Mouse (Mus musculus): Measurements from ENCODE around the gene Ltbp1. TPM values are rescaled to one million over a fixed set of nuclear protein-coding genes. Genes with fewer than 3 reads are reported as not detected.
A peak's percentile ranks its signal among the peaks of the same experiment; 100 is the strongest.

The Ltbp1 gene
- polyA plus RNA-seq, 1 experiment from 2014 or later = 14.2 TPM

- Histone ChIP-seq H3K27me3 (replicated peaks; ENCODE audit: control insufficient read depth, insufficient read depth, low read length) (no peaks in the 10 kb centered on the region), H3K4me1 (replicated peaks; ENCODE audit: control insufficient read depth, insufficient read depth, low read length) (no peaks in the 10 kb centered on the region), H3K9ac (ENCODE audit: low read depth, low read length) (no peak overlapping the region), H3K4me3 (ENCODE audit: low read depth, low read length) (no peak overlapping the region), H3K4me2 (no peak overlapping the region), H3K27ac (ENCODE audit: low read depth, low read length) (no peak overlapping the region), H3K36me3 (ENCODE audit: control insufficient read depth, insufficient read depth, low read length) (peaks cover 2% of the 10 kb centered on the region; the same call in 1 of the 2 replicates), H3K9me3 (ENCODE audit: control insufficient read depth, low read length) (no peaks in the 10 kb centered on the region; the same call in 1 of the 2 replicates)
- ATAC-seq (replicated peaks; ENCODE audit: low FRiP score) (no peak), DNase-seq (ENCODE audit: low spot score) (no peak)
- 94% methylated on average over 18 of the region's 18 CpGs for WGBS
Observed at GRCm38 (mm10) chr17:75367486-75368155, 362.3 kb downstream of the Ltbp1 start.

GRCm38 (mm10) chr17:75368580-75368979 is 363.2 kb downstream of the Ltbp1 start:
- Histone ChIP-seq H3K36me3 (ENCODE audit: control insufficient read depth, insufficient read depth, low read length) (peaks cover 2% of the 10 kb centered on the region; the same call in 1 of the 2 replicates), H3K27me3 (replicated peaks; ENCODE audit: control insufficient read depth, insufficient read depth, low read length) (no peaks in the 10 kb centered on the region), H3K4me3 (ENCODE audit: low read depth, low read length) (no peak overlapping the region), H3K9me3 (ENCODE audit: control insufficient read depth, low read length) (no peaks in the 10 kb centered on the region; the same call in 1 of the 2 replicates), H3K27ac (ENCODE audit: low read depth, low read length) (no peak overlapping the region), H3K4me1 (replicated peaks; ENCODE audit: control insufficient read depth, insufficient read depth, low read length) (no peaks in the 10 kb centered on the region), H3K4me2 (no peak overlapping the region), H3K9ac (ENCODE audit: low read depth, low read length) (no peak overlapping the region)
- ATAC-seq (replicated peaks; ENCODE audit: low FRiP score) (no peak), DNase-seq (ENCODE audit: low spot score) (no peak)
- WGBS = 75% methylated on average over 5 of the region's 5 CpGs

- H3K9me3 ChIP-seq (ENCODE audit: control insufficient read depth, low read length) = no peaks in the 10 kb centered on the region; the same call in 1 of the 2 replicates
- no peak overlapping the region for H3K9ac ChIP-seq (ENCODE audit: low read depth, low read length)
- no peak overlapping the region for H3K27ac ChIP-seq (ENCODE audit: low read depth, low read length)
- no peaks in the 10 kb centered on the region for H3K27me3 ChIP-seq (replicated peaks; ENCODE audit: control insufficient read depth, insufficient read depth, low read length)
- DNase-seq (ENCODE audit: low spot score) (no peak), ATAC-seq (replicated peaks; ENCODE audit: low FRiP score) (no peak)
- 50% methylated on average over 7 of the region's 7 CpGs for WGBS
- 0 out of 2 replicates have a peak, but pooled peaks cover 2% of the 10 kb centered on the region for H3K36me3 ChIP-seq (ENCODE audit: control insufficient read depth, insufficient read depth, low read length)
- H3K4me2 ChIP-seq = no peak overlapping the region
- H3K4me3 ChIP-seq (ENCODE audit: low read depth, low read length) = no peak overlapping the region
- no peaks in the 10 kb centered on the region for H3K4me1 ChIP-seq (replicated peaks; ENCODE audit: control insufficient read depth, insufficient read depth, low read length)
Observed at GRCm38 (mm10) chr17:75369351-75369750, 364.0 kb downstream of the Ltbp1 start.

- Histone ChIP-seq H3K9me3 (ENCODE audit: control insufficient read depth, low read length) (no peaks in the 10 kb centered on the region; the same call in 1 of the 2 replicates), H3K27me3 (replicated peaks; ENCODE audit: control insufficient read depth, insufficient read depth, low read length) (no peaks in the 10 kb centered on the region), H3K4me1 (replicated peaks; ENCODE audit: control insufficient read depth, insufficient read depth, low read length) (no peaks in the 10 kb centered on the region), H3K4me2 (no peak overlapping the region), H3K36me3 (ENCODE audit: control insufficient read depth, insufficient read depth, low read length) (0 out of 2 replicates have a peak, but pooled peaks cover 2% of the 10 kb centered on the region), H3K4me3 (ENCODE audit: low read depth, low read length) (no peak overlapping the region), H3K9ac (ENCODE audit: low read depth, low read length) (no peak overlapping the region), H3K27ac (ENCODE audit: low read depth, low read length) (no peak overlapping the region)
- WGBS = 83% methylated on average over 4 of the region's 4 CpGs
- ATAC-seq (replicated peaks; ENCODE audit: low FRiP score) (no peak), DNase-seq (ENCODE audit: low spot score) (no peak)
Observed at GRCm38 (mm10) chr17:75370120-75370519, 364.8 kb downstream of the Ltbp1 start.

- no peak for ATAC-seq (replicated peaks; ENCODE audit: low FRiP score)
- WGBS = 87% methylated on average over 11 of the region's 11 CpGs
- Histone ChIP-seq H3K4me1 (replicated peaks; ENCODE audit: control insufficient read depth, insufficient read depth, low read length) (no peaks in the 10 kb centered on the region), H3K36me3 (ENCODE audit: control insufficient read depth, insufficient read depth, low read length) (no peaks in the 10 kb centered on the region), H3K27ac (ENCODE audit: low read depth, low read length) (no peak overlapping the region), H3K27me3 (replicated peaks; ENCODE audit: control insufficient read depth, insufficient read depth, low read length) (no peaks in the 10 kb centered on the region), H3K4me2 (no peak overlapping the region), H3K9ac (ENCODE audit: low read depth, low read length) (no peak overlapping the region), H3K9me3 (ENCODE audit: control insufficient read depth, low read length) (no peaks in the 10 kb centered on the region), H3K4me3 (ENCODE audit: low read depth, low read length) (no peak overlapping the region)
- DNase-seq (ENCODE audit: low spot score) = no peak
Observed at GRCm38 (mm10) chr17:75371650-75372049, 366.3 kb downstream of the Ltbp1 start.

- no peaks in the 10 kb centered on the region for H3K36me3 ChIP-seq (ENCODE audit: control insufficient read depth, insufficient read depth, low read length)
- no peak for ATAC-seq (replicated peaks; ENCODE audit: low FRiP score)
- H3K4me1 ChIP-seq (replicated peaks; ENCODE audit: control insufficient read depth, insufficient read depth, low read length) = no peaks in the 10 kb centered on the region
- H3K9me3 ChIP-seq (ENCODE audit: control insufficient read depth, low read length) = no peaks in the 10 kb centered on the region
- H3K4me3 ChIP-seq (ENCODE audit: low read depth, low read length) = no peak overlapping the region
- WGBS = 41% methylated on average over 3 of the region's 3 CpGs
- H3K4me2 ChIP-seq = no peak overlapping the region
- H3K9ac ChIP-seq (ENCODE audit: low read depth, low read length) = no peak overlapping the region
- no peaks in the 10 kb centered on the region for H3K27me3 ChIP-seq (replicated peaks; ENCODE audit: control insufficient read depth, insufficient read depth, low read length)
- DNase-seq (ENCODE audit: low spot score) = peak; percentile 37
- no peak overlapping the region for H3K27ac ChIP-seq (ENCODE audit: low read depth, low read length)
Observed at GRCm38 (mm10) chr17:75372371-75372770, 367.0 kb downstream of the Ltbp1 start.

GRCm38 (mm10) chr17:75374287-75375024 is 369.1 kb downstream of the Ltbp1 start:
- no peak overlapping the region for H3K27ac ChIP-seq (ENCODE audit: low read depth, low read length)
- H3K36me3 ChIP-seq (ENCODE audit: control insufficient read depth, insufficient read depth, low read length) = no peaks in the 10 kb centered on the region
- H3K4me2 ChIP-seq = no peak overlapping the region
- WGBS = 62% methylated on average over 5 of the region's 5 CpGs
- H3K9ac ChIP-seq (ENCODE audit: low read depth, low read length) = no peak overlapping the region
- H3K27me3 ChIP-seq (replicated peaks; ENCODE audit: control insufficient read depth, insufficient read depth, low read length) = no peaks in the 10 kb centered on the region
- no peak for ATAC-seq (replicated peaks; ENCODE audit: low FRiP score)
- H3K4me1 ChIP-seq (replicated peaks; ENCODE audit: control insufficient read depth, insufficient read depth, low read length) = no peaks in the 10 kb centered on the region
- DNase-seq (ENCODE audit: low spot score) = no peak
- no peaks in the 10 kb centered on the region for H3K9me3 ChIP-seq (ENCODE audit: control insufficient read depth, low read length)
- no peak overlapping the region for H3K4me3 ChIP-seq (ENCODE audit: low read depth, low read length)

- WGBS = 82% methylated on average over 9 of the region's 9 CpGs
- no peaks in the 10 kb centered on the region for H3K9me3 ChIP-seq (ENCODE audit: control insufficient read depth, low read length)
- no peaks in the 10 kb centered on the region for H3K36me3 ChIP-seq (ENCODE audit: control insufficient read depth, insufficient read depth, low read length)
- H3K4me3 ChIP-seq (ENCODE audit: low read depth, low read length) = no peak overlapping the region
- ATAC-seq (replicated peaks; ENCODE audit: low FRiP score) (no peak), DNase-seq (ENCODE audit: low spot score) (no peak)
- no peaks in the 10 kb centered on the region for H3K4me1 ChIP-seq (replicated peaks; ENCODE audit: control insufficient read depth, insufficient read depth, low read length)
- H3K4me2 ChIP-seq = no peak overlapping the region
- H3K9ac ChIP-seq (ENCODE audit: low read depth, low read length) = no peak overlapping the region
- no peak overlapping the region for H3K27ac ChIP-seq (ENCODE audit: low read depth, low read length)
- H3K27me3 ChIP-seq (replicated peaks; ENCODE audit: control insufficient read depth, insufficient read depth, low read length) = no peaks in the 10 kb centered on the region
Observed at GRCm38 (mm10) chr17:75378256-75378871, 373.0 kb downstream of the Ltbp1 start.
